Mouse (Mus musculus) E14TG2a.4 (cell line): Measurements from ENCODE around the gene Iqgap1.

ENCODE experiments used
- CTCF ChIP-seq: conservative IDR thresholded peaks from 2 replicates; pipeline ENCODE4 v1.5.1; 2014; ENCODE audit warnings: low read length
- POU5F1 ChIP-seq: IDR thresholded peaks from 2 replicates; pipeline ENCODE4 v1.6.1; 2014; ENCODE audit warnings: low read length, borderline replicate concordance

GRCm38 (mm10) chr7:80838247-80838646 is 12.5 kb upstream of the Iqgap1 start:
- TF ChIP-seq CTCF (no peak), POU5F1 (no peak)
